Mouse (Mus musculus) mouse embryonic stem cell (cell line): Measurements from ENCODE around the gene Unc5b.

Experiments used
- in situ Hi-C, 2 experiments: fragments of 300-500 bp; cut with MboI; formaldehyde crosslinking; loops; 1 replicate in 1 of 2; 3 replicates in 1 of 2; pipeline ENCODE4 v1.14.3; 2019 to 2020; ENCODE audit warnings: low sequenced_read_pairs in 2 of 2, low pct_unique_long_range_greater_than_20kb in 1 of 2, mixed read lengths in 1 of 2; ENCODE audit not compliant: unreplicated experiment in 1 of 2

Unc5b gene

DNA sequence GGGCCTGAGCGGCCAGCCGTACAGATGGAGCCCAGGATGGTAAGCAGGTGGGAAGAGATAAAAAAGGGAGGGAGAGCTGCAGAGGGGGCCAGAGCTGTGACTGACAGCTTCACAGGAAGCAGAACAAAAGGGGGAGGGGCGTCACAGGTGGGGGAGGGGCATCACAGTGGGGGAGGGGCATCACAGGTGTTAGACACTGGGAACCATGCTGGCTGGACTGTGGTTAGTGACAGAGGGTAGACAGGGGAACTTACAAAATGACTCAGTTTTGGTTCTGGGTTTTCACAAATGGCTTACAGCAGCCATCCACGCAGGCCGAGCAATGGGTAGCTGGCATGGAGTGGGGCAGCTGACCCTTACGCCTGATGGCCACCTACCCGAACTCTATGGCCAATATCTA, 89.9 kb downstream of the Unc5b start:
- in situ Hi-C loops: no loop called here

DNA sequence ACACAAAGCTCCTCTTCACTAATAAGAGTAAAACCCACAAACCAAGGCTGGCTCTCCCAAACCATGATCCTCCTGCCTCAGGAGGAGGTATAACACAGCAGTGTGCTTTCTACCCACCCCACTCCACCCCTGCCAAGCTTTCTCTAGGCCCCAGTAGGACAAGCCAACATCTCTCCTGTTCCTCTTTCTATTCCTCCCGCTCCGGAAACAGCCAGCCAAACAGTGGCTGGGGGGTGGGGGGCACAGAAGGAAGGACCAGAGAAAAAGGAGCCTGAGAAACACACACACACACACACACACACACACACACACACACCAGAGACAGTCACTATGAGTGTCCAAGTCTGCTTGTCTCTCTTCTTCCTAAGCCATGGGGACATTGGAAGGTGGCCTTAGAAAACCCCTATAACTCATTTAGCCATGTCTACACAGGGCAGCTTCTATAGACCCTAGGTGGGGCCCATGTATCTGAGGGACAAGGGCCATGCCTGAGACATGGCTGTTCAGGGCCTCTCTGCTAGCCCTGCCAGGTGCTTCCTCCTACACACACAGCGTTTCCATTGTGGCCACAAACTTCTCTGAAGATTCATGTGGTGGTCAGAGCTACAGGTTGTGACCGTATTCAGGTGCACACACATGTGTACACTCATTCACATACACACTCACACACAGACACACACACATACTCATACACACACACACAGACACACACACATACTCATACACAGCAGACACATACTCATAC, 91.6 kb downstream of the Unc5b start:
- in situ Hi-C loops: no loop called here

DNA sequence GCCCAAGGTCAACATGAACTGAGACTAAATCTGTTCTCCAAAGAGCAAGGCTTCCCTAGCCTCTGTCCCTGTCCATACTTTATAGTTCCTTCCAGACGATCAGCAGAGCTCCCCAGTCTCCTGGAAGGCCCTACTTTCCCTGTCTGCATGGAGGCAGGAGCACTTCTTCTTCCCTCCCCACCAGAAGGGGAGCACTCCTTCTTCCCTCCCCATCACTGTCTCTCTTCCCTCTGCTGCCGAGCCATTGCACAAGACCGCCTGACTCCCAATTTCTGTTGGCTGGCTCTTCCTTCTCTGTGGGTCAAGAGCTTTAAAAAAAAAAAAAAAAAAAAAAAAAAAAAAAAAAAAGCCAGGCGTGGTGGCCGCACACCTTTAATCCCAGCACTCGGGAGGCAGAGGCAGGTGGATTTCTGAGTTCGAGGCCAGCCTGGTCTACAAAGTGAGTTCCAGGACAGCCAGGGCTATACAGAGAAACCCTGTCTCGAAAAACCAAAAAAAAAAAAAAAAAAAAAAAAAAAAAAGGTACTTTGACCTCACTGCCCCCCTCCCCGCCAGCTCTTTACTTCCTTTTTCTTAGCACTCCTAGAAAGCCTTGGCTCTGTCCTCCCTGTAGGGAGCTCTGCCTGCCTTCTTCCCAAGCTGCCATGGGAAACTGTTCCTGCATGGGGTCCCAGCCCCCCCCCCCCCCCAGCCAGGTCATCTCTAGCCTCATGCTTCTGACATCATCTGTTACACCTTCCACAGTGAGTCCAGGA, 93.3 kb downstream of the Unc5b start:
- in situ Hi-C loops: no loop called here

DNA sequence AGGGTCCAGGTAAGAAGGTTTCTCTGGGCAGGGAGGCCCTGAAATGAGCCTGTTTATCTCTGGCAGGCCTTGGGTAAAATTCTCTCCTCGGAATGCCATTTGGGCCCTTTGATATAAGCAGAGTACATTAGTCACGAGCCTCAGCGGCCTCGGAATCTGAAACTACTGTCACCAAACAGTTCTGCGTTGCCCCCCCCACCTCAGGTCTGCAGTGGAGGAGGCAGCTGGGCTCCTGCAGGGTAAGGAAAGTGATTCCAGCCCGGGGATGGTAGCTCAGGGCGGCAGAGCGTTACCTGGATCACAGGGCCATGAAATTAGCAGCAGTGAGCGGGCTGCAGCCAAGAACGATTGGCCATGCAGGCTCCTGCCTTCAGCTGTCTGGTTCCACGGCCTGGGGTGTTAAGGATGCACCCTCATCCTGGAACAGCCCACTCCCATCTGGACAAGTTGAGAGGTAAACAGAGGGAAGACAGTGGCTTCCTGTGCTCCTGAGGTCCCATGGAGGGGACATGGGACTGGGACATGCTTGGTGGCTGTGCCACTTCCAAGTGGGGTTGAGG, 94.1 kb downstream of the Unc5b start:
- in situ Hi-C loops: no loop called here

DNA sequence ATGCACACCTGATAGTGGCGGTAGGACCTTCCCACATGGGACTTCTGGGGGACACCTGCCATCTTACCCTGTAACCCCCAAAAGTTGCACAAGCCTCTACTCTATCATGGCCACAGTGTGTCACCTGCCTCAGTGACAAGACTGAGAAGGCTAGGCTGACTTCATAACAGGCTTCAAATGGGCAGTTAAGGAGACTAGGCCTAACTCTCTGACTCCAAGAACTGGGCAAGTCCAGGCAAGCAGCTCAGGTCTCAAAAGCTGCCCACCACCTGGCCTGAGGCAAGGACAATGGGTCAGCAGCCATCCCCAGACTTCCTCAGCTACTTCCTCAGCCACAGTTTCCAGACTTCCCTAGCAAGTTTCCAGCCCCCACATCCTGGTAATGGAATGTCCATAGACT, 95.6 kb downstream of the Unc5b start:
- in situ Hi-C loops: no loop called here

DNA sequence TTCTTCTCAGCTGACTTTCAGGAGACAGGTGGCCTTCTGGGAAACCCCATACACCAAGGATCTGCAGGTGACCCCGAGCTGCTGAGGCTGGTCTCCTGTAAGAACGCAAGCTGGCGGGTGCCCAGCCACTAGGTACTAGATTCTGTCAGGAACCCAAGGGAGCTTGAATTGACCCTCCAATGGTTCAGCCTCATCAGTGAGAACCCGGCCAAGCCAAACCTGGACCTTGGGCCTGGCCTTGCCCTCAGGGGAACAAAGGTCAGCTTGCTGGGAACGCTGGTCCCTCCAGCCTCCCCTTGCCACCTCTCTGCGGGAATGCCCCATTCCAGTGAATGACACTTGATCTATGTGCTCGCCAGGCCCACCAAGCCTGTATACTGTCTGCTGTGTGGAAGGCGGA, 97.9 kb downstream of the Unc5b start:
- in situ Hi-C loops: no loop called here

DNA sequence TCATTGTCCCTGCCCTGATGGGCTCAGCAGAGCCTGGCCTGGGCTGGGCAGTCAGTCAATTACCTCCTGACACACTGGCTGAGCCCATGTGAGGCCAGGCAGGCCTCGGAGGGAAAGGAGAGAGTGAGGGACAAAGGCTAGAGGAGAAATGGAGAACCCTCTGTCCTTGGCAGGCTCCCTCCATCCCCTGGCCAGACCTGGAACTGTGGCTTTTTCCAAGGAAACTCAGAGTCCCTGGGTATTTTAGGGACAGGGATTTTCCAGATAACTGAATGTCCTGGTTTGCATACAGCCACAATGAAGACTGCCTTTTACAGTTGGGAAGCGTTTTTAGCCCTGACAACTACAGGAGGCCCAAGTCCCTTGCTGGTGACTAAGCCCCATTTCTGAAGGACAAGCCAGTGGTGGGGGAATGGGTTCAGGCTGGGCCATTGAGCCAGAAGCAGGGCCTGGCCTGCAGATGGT, 99.0 kb downstream of the Unc5b start:
- in situ Hi-C loops: no loop called here

DNA sequence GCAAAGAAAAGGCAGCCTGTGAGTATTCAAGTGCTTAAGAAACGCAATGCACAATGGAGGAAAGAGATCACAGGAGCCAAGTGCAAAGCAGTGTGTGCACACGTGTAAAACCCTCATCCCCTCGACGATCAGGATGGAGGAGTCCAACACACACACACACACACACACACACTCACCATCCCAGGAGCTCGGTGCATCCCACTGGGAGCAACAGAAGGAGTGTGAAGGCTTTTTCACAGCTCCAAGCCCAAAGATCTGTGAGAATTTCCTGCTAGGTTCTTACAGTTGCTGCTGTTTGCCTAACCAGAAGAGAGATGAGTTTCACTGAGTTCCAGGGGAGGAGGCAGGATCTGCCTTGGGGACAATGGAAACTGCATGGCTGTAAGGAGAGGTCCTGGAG, 99.6 kb downstream of the Unc5b start:
- in situ Hi-C loops: no loop called here

DNA sequence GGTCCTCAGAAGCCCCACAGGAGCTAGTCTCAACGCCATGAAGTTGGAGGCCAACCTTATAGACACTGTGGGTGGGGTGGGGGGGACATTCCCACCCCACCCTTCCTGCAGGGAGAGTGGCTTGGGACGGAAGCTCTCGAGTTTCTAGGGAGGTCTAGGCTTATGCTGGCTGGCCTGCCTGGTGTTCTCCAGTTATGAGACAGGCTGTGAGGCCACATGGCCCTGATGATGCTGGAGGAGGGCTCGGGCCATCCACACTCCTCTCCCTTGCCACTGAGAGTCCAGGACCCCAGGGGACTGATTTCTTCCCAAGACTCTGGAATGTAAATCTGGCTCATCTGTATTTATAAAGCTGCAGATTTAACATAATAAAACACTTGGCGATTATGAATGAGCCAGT, 104.1 kb downstream of the Unc5b start:
- in situ Hi-C loops: no loop called here

DNA sequence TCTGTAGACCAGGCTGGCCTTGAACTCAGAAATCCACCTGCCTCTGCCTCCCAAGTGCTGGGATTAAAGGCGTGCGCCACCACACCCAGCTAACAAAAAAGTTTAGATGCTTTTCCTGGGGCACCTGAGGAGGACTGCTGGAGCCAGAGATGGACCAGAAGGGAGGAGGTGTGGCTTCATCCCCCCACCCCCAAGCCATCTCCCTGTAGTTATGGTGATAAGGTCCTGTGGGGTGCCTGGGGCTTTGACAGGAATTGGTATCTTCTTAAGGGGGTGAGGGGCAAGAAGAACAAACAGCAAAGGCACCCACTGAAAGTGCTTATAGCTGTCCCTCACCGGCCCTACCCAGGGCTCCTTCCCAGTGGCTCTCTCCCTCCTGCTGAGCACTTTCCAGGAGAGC, 104.5 kb downstream of the Unc5b start:
- in situ Hi-C loops: no loop called here

DNA sequence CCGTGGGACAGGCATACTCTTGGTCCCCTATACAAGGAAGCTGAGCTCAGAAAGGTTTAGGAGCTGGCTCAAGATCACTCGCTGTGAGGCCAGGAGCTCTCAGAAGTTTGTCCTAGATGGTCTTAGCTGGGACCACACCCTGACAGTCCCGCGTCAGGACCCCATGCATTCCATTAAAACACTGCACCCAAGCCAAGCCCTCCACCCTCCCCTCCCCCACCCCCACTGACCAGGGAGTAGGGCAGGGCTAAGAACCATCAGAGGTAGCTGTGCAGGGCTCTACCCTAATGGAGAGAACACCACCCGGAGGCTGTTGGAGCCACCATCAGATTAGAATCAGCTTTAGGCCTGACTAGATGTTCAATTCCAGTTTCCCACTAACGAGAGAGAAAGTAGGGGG, 106.9 kb downstream of the Unc5b start:
- in situ Hi-C loops: no loop called here

DNA sequence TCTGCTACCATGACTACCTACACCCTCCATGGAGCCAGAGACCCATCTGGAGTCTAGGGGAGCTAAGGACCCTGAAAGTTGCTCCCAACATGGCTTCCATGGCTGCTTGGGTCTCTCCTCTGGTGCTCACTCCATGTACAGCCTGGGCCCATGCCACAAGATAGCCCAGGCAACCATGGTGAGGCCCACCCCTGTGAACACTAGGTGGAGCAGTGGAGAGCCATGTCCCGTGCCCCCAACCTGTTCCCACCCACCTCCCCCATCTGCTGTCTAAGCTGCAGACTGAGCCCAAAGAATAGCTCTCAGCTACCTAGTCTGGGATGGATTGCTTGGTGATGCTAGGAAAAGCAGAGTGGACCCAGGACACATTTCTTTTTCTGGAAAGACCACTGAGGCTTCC, 108.0 kb downstream of the Unc5b start:
- in situ Hi-C loops: no loop called here

DNA sequence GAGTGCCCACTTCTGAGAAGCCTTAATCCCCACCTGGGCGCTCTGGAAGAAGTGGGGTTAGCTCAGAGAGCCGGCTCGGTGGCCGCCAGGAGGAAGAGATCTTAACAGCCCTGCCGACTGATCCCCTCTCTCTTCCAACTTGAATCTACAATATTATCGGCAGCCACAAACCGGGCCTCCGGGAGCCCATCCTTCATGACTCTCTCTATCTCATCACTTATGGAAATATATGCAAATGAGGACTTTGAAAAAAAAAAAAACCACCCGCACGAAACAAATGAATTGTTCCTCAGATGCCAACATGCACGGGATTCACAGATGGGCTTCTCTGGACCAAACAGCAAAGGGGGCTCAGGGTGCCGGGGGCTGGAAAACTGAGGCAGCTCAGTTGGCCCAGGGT, 109.7 kb downstream of the Unc5b start:
- in situ Hi-C loops: no loop called here

DNA sequence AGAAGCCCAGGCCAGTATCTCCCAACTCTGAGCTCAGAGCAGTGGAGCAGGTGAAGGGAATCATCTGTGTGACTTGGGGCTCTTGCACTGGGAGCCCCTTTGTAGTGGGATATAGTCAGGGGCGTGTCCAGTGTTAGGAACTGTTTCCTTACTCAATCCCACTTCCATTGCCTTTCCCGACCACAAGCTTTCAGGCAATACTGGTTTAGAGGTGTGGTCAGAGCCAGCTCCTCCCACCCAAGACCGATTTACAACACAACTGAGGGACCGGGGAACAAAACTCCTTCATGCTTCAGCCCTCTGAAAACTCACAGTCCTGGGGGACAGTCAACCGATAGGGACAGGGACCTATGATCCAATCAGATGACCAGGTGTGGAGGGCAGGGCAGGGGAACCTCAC, 110.9 kb downstream of the Unc5b start:
- in situ Hi-C loops: no loop called here

DNA sequence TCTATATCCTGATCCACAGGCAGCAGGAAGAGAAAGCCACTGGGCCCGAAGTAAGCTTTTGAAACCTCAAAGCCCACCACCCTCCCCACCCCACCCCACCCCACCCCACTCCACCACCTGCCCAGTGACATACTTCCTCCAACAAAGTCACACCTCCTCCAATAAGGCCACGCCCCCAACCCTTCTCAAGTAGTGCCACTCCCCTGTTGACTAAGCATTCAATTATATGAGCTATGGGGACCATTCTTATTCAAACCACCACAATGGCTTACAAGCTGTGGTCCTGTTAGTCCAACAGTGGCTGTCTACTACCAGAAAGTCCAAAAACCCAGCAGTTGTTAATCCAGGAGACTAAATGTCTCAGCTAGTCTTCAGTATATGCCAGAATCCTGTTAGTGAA, 112.9 kb downstream of the Unc5b start:
- in situ Hi-C loops: no loop called here

DNA sequence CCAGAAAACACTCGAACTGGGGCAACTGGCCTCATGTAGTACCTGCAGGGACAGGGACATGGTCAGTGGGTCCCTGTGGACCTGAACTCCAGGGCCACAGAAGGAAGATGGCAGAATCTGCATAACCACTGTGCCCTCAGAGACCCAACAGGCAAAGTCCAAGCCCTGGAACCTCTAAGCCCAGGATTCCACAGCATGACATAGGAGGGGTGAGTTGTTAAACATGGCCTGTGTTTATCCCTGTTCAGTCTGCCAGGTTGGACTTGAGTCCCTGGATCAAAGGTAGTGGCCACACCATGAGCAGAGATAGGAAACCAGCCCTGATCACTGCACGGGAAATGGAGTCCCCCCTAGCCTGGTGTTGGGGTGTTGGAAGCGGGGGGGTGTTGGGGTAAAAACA, 114.9 kb downstream of the Unc5b start:
- in situ Hi-C loops: no loop called here
